Mouse (Mus musculus): Measurements from ENCODE around the gene Znfx1.

GRCm38 (mm10) chr2:167060360-167060759 lies 2.5 kb downstream of the Znfx1 start:
- TF ChIP-seq CTCF (IDR thresholded peaks at IDR 0.05; ENCODE audit: extremely low read depth, insufficient read depth, insufficient read length, insufficient replicate concordance) = no peak
- no peak for TF ChIP-seq POLR2A (IDR thresholded peaks at IDR 0.05; ENCODE audit: low read depth, low read length)
